Mouse (Mus musculus) gastrocnemius, postnatal 14 days (tissue): ENCODE data around the gene Kirrel2. TPM values are rescaled to one million over a fixed set of nuclear protein-coding genes. Genes with fewer than 3 reads are reported as not detected.
"Not testable (repeated sequence)": the region's sequence is repeated elsewhere in the genome, so short reads cannot be mapped to it uniquely, and the experiment has no call there.

ENCODE experiments used
- DNase-seq: peaks from one replicate; pipeline ENCODE4 v3.0.0; 2021; ENCODE audit warnings: mixed read lengths
- intact Hi-C: fragments of 180-260 bp; cut with DNase I; formaldehyde crosslinking; loops from one replicate; pipeline ENCODE4 v1.15.1; 2025; ENCODE audit warnings: low total_unique reads
- long read RNA-seq, 2 experiments: library from polyadenylated mRNA; stranded (forward); transcript quantifications; one replicate each; pipeline ENCODE4 v2.0.0; 2021
- total RNA-seq, 2 experiments: library from RNA; stranded (reverse); gene quantifications; 2 replicates each; pipeline ENCODE4 v1.2.3; 2021

Gene Kirrel2
- total RNA-seq, result not detected
- long read RNA-seq, experiment 1, result 0 reads
- long read RNA-seq, experiment 2, result 0 reads

- no peak for DNase-seq
- intact Hi-C loops, result no loop called here
These were observed at the start of gene Kirrel2, which contains the start of gene Nphs1 for GRCm38 (mm10) chr7:30457629-30458330. TSS of gene Kirrel2 (minus strand) at chr7:30457690. TSS of gene Nphs1 (plus strand) at chr7:30458315.

- intact Hi-C loops, result not testable (repeated sequence)
These were observed 43.7 kb upstream of the Kirrel2 start for GRCm38 (mm10) chr7:30501159-30501558.

GRCm38 (mm10) chr7:30495506-30496042 lies 38.1 kb upstream of the Kirrel2 start:
- DNase-seq, intact Hi-C loops: not testable (repeated sequence)

More at GRCm38 (mm10) chr7:30501159-30501558, 43.7 kb upstream of the Kirrel2 start:
- not testable (repeated sequence) for DNase-seq

- DNase-seq, result no peak
- intact Hi-C loops, result no loop called here
These were observed 36.0 kb upstream of the Kirrel2 start, which contains the start of gene Prodh2 for GRCm38 (mm10) chr7:30493401-30493931. TSS of gene Prodh2 (plus strand) at chr7:30493622.

GRCm38 (mm10) chr7:30492765-30493164 lies 35.3 kb upstream of the Kirrel2 start:
- DNase-seq, result peak; percentile 75
- intact Hi-C loops, result no loop called here

GRCm38 (mm10) chr7:30490957-30491307 lies 33.4 kb upstream of the Kirrel2 start:
- DNase-seq, result no peak
- intact Hi-C loops, result no loop called here

- intact Hi-C loops, result no loop called here
- DNase-seq, result no peak
These were observed 32.9 kb upstream of the Kirrel2 start for GRCm38 (mm10) chr7:30490251-30490956.

- intact Hi-C loops, result no loop called here
- DNase-seq, result no peak
These were observed 26.8 kb upstream of the Kirrel2 start for GRCm38 (mm10) chr7:30484250-30484649.

- no peak for DNase-seq
- intact Hi-C loops, result no loop called here
These were observed 20.2 kb upstream of the Kirrel2 start for GRCm38 (mm10) chr7:30477415-30478381.

GRCm38 (mm10) chr7:30476136-30476535 lies 18.6 kb upstream of the Kirrel2 start:
- intact Hi-C loops, DNase-seq: not testable (repeated sequence)

- no peak for DNase-seq
- intact Hi-C loops, result no loop called here
These were observed 17.5 kb upstream of the Kirrel2 start for GRCm38 (mm10) chr7:30474999-30475398.

- intact Hi-C loops, result no loop called here
- no peak for DNase-seq
These were observed 14.9 kb upstream of the Kirrel2 start for GRCm38 (mm10) chr7:30472411-30472810.

- intact Hi-C loops, result no loop called here
- no peak for DNase-seq
These were observed 7.4 kb upstream of the Kirrel2 start for GRCm38 (mm10) chr7:30464816-30465300.

GRCm38 (mm10) chr7:30463996-30464395 lies 6.5 kb upstream of the Kirrel2 start:
- DNase-seq, result no peak
- intact Hi-C loops, result no loop called here

- intact Hi-C loops, result no loop called here
- DNase-seq, result no peak
These were observed 6.1 kb upstream of the Kirrel2 start for GRCm38 (mm10) chr7:30463568-30463967.

GRCm38 (mm10) chr7:30459484-30459883 lies 2.0 kb upstream of the Kirrel2 start:
- DNase-seq, result no peak
- intact Hi-C loops, result no loop called here

GRCm38 (mm10) chr7:30456911-30457628 lies 420 bp downstream of the Kirrel2 start:
- intact Hi-C loops, result no loop called here
- no peak for DNase-seq

GRCm38 (mm10) chr7:30456487-30456886 lies 1.0 kb downstream of the Kirrel2 start:
- DNase-seq, result no peak
- intact Hi-C loops, result no loop called here
